Mouse (Mus musculus) small intestine, adult 2 months (tissue): ENCODE results near the gene Rps3.

Experiments used
- CTCF ChIP-seq: fragments of 200-500 bp; IDR thresholded peaks from 2 replicates; pipeline ENCODE4 v1.5.1; 2012; ENCODE audit warnings: low read depth, mild to moderate bottlenecking, control low read depth, inconsistent platforms, low read length, moderate library complexity, mixed read lengths; ENCODE audit not compliant: insufficient replicate concordance, insufficient read length; ENCODE audit errors: extremely low read depth
- POLR2A ChIP-seq: fragments of 200-500 bp; IDR thresholded peaks from 2 replicates; pipeline ENCODE4 v1.6.1; 2012; ENCODE audit warnings: low read depth, mild to moderate bottlenecking, control low read depth, inconsistent platforms, low read length, moderate library complexity

DNA sequence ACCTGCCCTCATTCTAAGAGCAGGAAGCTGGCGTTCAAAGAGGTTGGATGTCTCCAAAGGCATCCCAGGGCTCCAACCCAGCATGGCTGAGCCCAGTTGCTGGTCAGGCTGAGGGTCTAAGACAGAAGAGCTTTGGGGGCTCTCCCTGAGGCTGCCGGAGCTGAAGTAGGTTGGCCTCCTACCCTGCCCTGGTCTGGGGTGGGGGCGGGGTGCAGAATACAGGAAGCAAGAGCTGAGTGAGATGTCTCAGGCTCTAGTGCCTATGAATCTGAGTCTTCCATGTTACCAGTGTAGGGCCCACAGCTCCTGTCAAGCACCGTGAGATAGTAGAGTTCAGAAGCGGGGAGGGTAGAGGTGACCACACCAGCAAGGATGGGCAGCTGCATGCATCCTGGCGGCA, 50.7 kb downstream of the Rps3 start:
- TF ChIP-seq CTCF (no peak), POLR2A (no peak)
